ENCODE assay signal across 26 mouse cellular contexts in genomic region chr4:137753199-137753598, GRCm38 (mm10). TPM values are rescaled to one million over a fixed set of nuclear protein-coding genes. Genes with fewer than 3 reads are reported as not detected.
A peak's percentile ranks its signal among the peaks of the same experiment; 100 is the strongest.
DNase-seq lines count a peak whose midpoint lies in the region; ATAC-seq lines count a peak whose summit lies in the region.
"Had no signal": no experiment of that assay in that cellular context is flagged by ENCODE, and none has a peak within 500 bp of the region (broad histone marks: within the 10 kb centered on the region; RNA-seq: fewer than 3 reads in every experiment).

No protein-coding gene starts in this region.

- peak overlapping the region; percentile 99 for H3K27ac ChIP-seq in liver, embryonic 12.5 days
- peak overlapping the region; percentile 100 for H3K27ac ChIP-seq in liver, embryonic 15.5 days (replicated peaks)
- H3K27ac ChIP-seq in kidney, embryonic 14.5 days (ENCODE audit: low read depth, low read length) = no peak overlapping the region
- H3K27ac ChIP-seq: embryonic facial prominence, embryonic 15.5 days; forebrain, embryonic 13.5 days; heart, embryonic 13.5 days; hindbrain, embryonic 14.5 days; hindbrain, postnatal 0 days had no signal

- peak overlapping the region; percentile 74; the same call in 1 of the 2 replicates for H3K9ac ChIP-seq in liver, embryonic 12.5 days
- H3K9ac ChIP-seq in liver, embryonic 15.5 days = peak overlapping the region; percentile 72
- H3K9ac ChIP-seq in kidney, embryonic 14.5 days (ENCODE audit: low read depth, low read length) = no peak overlapping the region
- H3K9ac ChIP-seq: embryonic facial prominence, embryonic 12.5 days; embryonic facial prominence, embryonic 15.5 days; forebrain, embryonic 13.5 days; heart, embryonic 13.5 days; hindbrain, embryonic 14.5 days had no signal

- H3K4me2 ChIP-seq in liver, embryonic 12.5 days = peak overlapping the region; percentile 68
- H3K4me2 ChIP-seq in liver, embryonic 15.5 days = peak overlapping the region; percentile 73
- H3K4me2 ChIP-seq in kidney, embryonic 14.5 days (replicated peaks; ENCODE audit: low read depth, low read length) = no peak overlapping the region
- H3K4me2 ChIP-seq: embryonic facial prominence, embryonic 12.5 days; embryonic facial prominence, embryonic 15.5 days; forebrain, embryonic 13.5 days; hindbrain, embryonic 14.5 days had no signal

- H3K27me3 ChIP-seq in erythroblast, embryonic 14.5 days (ENCODE audit: control insufficient read depth) = peaks cover 19% of the 10 kb centered on the region
- peaks cover 59% of the 10 kb centered on the region for H3K27me3 ChIP-seq in liver, embryonic 12.5 days (replicated peaks)
- peaks cover 43% of the 10 kb centered on the region for H3K27me3 ChIP-seq in liver, embryonic 15.5 days
- no peaks in the 10 kb centered on the region for H3K27me3 ChIP-seq in kidney, embryonic 14.5 days (ENCODE audit: control insufficient read depth, insufficient read depth, low read length)
- H3K27me3 ChIP-seq: embryonic facial prominence, embryonic 12.5 days; embryonic facial prominence, embryonic 15.5 days; forebrain, embryonic 13.5 days; Patski had no signal

- H3K9me3 ChIP-seq in erythroblast, embryonic 14.5 days (ENCODE audit: control insufficient read depth, low read length) = no peaks in the 10 kb centered on the region
- H3K9me3 ChIP-seq in liver, embryonic 12.5 days (replicated peaks) = no peaks in the 10 kb centered on the region
- H3K9me3 ChIP-seq in liver, embryonic 15.5 days (replicated peaks) = no peaks in the 10 kb centered on the region
- no peaks in the 10 kb centered on the region for H3K9me3 ChIP-seq in kidney, embryonic 14.5 days (ENCODE audit: control insufficient read depth, low read length)
- H3K9me3 ChIP-seq: embryonic facial prominence, embryonic 12.5 days; embryonic facial prominence, embryonic 15.5 days; forebrain, embryonic 10.5 days; forebrain, embryonic 13.5 days; heart, embryonic 13.5 days had no signal

- peak overlapping the region; percentile 44 for H3K4me3 ChIP-seq in erythroblast, embryonic 14.5 days (replicated peaks)
- peak overlapping the region; percentile 43; the same call in 1 of the 2 replicates for H3K4me3 ChIP-seq in liver, embryonic 12.5 days
- peak overlapping the region; percentile 52 for H3K4me3 ChIP-seq in liver, embryonic 15.5 days (replicated peaks)
- H3K4me3 ChIP-seq in kidney, embryonic 14.5 days (ENCODE audit: low read length) = no peak overlapping the region
- H3K4me3 ChIP-seq: embryonic facial prominence, embryonic 12.5 days; embryonic facial prominence, embryonic 15.5 days; forebrain, embryonic 10.5 days; forebrain, embryonic 13.5 days; heart, embryonic 13.5 days had no signal

- WGBS in liver, embryonic 12.5 days (ENCODE audit: insufficient replicate concordance) = 43% methylated on average over 7 of the region's 7 CpGs
- 39% methylated on average over 7 of the region's 7 CpGs for WGBS in liver, embryonic 15.5 days (ENCODE audit: insufficient replicate concordance)
- WGBS in kidney, embryonic 14.5 days = 75% methylated on average over 5 of the region's 7 CpGs

- DNase-seq in cerebellum, postnatal 10 days = no peak
- no peak for DNase-seq in MN1 (ENCODE audit: low spot score)
- DNase-seq: adrenal gland, postnatal 10 days; adrenal gland, postnatal 36 days; cerebellum, adult 18-20 months; cerebellum, adult 9-10 months; cerebellum, postnatal 25 days; gastrocnemius, postnatal 25 days; heart, adult 18-20 months; heart, postnatal 14 days; heart, postnatal 4 days had no signal

- peaks cover 27% of the 10 kb centered on the region for H3K36me3 ChIP-seq in erythroblast, embryonic 14.5 days (ENCODE audit: control insufficient read depth)
- no peaks in the 10 kb centered on the region for H3K36me3 ChIP-seq in liver, embryonic 12.5 days
- H3K36me3 ChIP-seq in liver, embryonic 15.5 days (replicated peaks) = no peaks in the 10 kb centered on the region
- H3K36me3 ChIP-seq in kidney, embryonic 14.5 days (ENCODE audit: control insufficient read depth, insufficient read depth, low read length) = no peaks in the 10 kb centered on the region
- H3K36me3 ChIP-seq: embryonic facial prominence, embryonic 12.5 days; embryonic facial prominence, embryonic 15.5 days; forebrain, embryonic 10.5 days; heart, embryonic 13.5 days had no signal

- peaks cover 79% of the 10 kb centered on the region for H3K4me1 ChIP-seq in erythroblast, embryonic 14.5 days (ENCODE audit: control insufficient read depth)
- peaks cover 62% of the 10 kb centered on the region for H3K4me1 ChIP-seq in liver, embryonic 12.5 days
- peaks cover 64% of the 10 kb centered on the region for H3K4me1 ChIP-seq in liver, embryonic 15.5 days (replicated peaks)
- H3K4me1 ChIP-seq in kidney, embryonic 14.5 days (ENCODE audit: control insufficient read depth, insufficient read depth, low read length) = no peaks in the 10 kb centered on the region

- ATAC-seq in erythroblast, adult 5-6 weeks (replicated peaks; ENCODE audit: low FRiP score, poor library complexity, severe bottlenecking) = no peak
- no peak for ATAC-seq in liver, embryonic 12.5 days
- no peak for ATAC-seq in liver, embryonic 15.5 days (ENCODE audit: insufficient read depth)
- no peak for ATAC-seq in kidney, embryonic 14.5 days (ENCODE audit: low FRiP score, low TSS enrichment)
- ATAC-seq: forebrain, embryonic 13.5 days; hindbrain, postnatal 0 days; inflammation-experienced regulatory T-cells, adult 6 months; Patski had no signal

RNA-seq across cellular contexts. Expression of gene Alpl, which starts 43.0 kb away (rescaled TPM):
- polyA plus RNA-seq in erythroblast, embryonic 14.5 days (2012) = 0.88 and 1.2 TPM in 2 replicates
- not detected in 2 replicates for total RNA-seq in erythroblast, adult 5-6 weeks (2015; ENCODE audit: low replicate concordance)
- total RNA-seq in erythroblast, adult 5-6 weeks (2017; ENCODE audit: low replicate concordance) = 0.42 and 0.85 TPM in 2 replicates
- polyA plus RNA-seq in liver, embryonic 12.5 days (2016; fragmentation: Nextera tagmentation; extraction: Ambion mirVana) = 5.1 and 6.5 TPM in 2 replicates
- polyA plus RNA-seq in liver, embryonic 15.5 days (2015; fragmentation: Nextera tagmentation; extraction: Ambion mirVana) = 9.7 and 12.0 TPM in 2 replicates
- 5.9 and 10.2 TPM in 2 replicates for polyA plus RNA-seq in kidney, embryonic 14.5 days (2014; fragmentation: Nextera tagmentation; extraction: Ambion mirVana)
- total RNA-seq: common myeloid progenitor, adult 5-6 weeks had no signal
